8 mouse cellular contexts compared by ENCODE assay signal in genomic region chr5:144769067-144769482, GRCm38 (mm10). TPM values are rescaled to one million over a fixed set of nuclear protein-coding genes. Genes with fewer than 3 reads are reported as not detected.
A peak's percentile ranks its signal among the peaks of the same experiment; 100 is the strongest.
DNase-seq lines count a peak whose midpoint lies in the region; ATAC-seq and TF ChIP-seq lines count a peak whose summit lies in the region.

No protein-coding gene starts in this region.

- peak overlapping the region; percentile 96 for H3K4me3 ChIP-seq in lung, adult 2 months (replicated peaks; ENCODE audit: extremely low read depth, low read depth, low read length)
- peak overlapping the region; percentile 96 for H3K4me3 ChIP-seq in hindbrain, embryonic 15.5 days
- H3K4me3 ChIP-seq in myocyte, result peak overlapping the region; percentile 95

- no peak for TF ChIP-seq CTCF in lung, adult 2 months (IDR thresholded peaks at IDR 0.05; ENCODE audit: insufficient read depth, low read length)

- no peaks in the 10 kb centered on the region for H3K9me3 ChIP-seq in hindbrain, embryonic 15.5 days

- peaks cover 35% of the 10 kb centered on the region for H3K79me2 ChIP-seq in myocyte (ENCODE audit: control insufficient read depth, insufficient read depth)

- WGBS in lung, adult 2 months, result 13% methylated on average over 8 of the region's 8 CpGs
- 34% methylated on average over 8 of the region's 8 CpGs for WGBS in hindbrain, embryonic 15.5 days

- peak overlapping the region; percentile 82 for H3K4me2 ChIP-seq in hindbrain, embryonic 15.5 days
- H3K4me2 ChIP-seq in myocyte (ENCODE audit: low read depth), result peak overlapping the region; percentile 82

- peak overlapping the region; percentile 84 for H3ac ChIP-seq in myocyte (ENCODE audit: control insufficient read depth, insufficient read length)

- no peak for DNase-seq in lung, adult 2 months
- DNase-seq in lung, postnatal 4 days, result no peak
- peak; percentile 23 for DNase-seq in c-Kit-positive CD71-positive TER-119-negative erythroid progenitor cells, embryonic 14.5 days (ENCODE audit: low read depth)
- no peak for DNase-seq in right cerebral cortex, postnatal 4 days
- DNase-seq in thymus, postnatal 36 days, result no peak
- no peak for DNase-seq in gastrocnemius, adult 8-10 months (ENCODE audit: low spot score in 2 of 2)

- H3K4me1 ChIP-seq in lung, adult 2 months (ENCODE audit: control insufficient read depth, insufficient read depth, low read length), result peaks cover 3% of the 10 kb centered on the region; the same call in 1 of the 2 replicates
- H3K4me1 ChIP-seq in hindbrain, embryonic 15.5 days (replicated peaks), result peaks cover 13% of the 10 kb centered on the region

- peak overlapping the region; percentile 99 for H3K27ac ChIP-seq in hindbrain, embryonic 15.5 days (replicated peaks)

- no peaks in the 10 kb centered on the region for H3K27me3 ChIP-seq in hindbrain, embryonic 15.5 days
- H3K27me3 ChIP-seq in myocyte (ENCODE audit: control insufficient read depth, insufficient read depth, insufficient read length), result peaks cover 4% of the 10 kb centered on the region

- peaks cover 23% of the 10 kb centered on the region for H3K36me3 ChIP-seq in hindbrain, embryonic 15.5 days
- peaks cover 8% of the 10 kb centered on the region for H3K36me3 ChIP-seq in myocyte (ENCODE audit: control insufficient read depth, insufficient read depth)

- H3K9ac ChIP-seq in hindbrain, embryonic 15.5 days, result peak overlapping the region; percentile 98

- ATAC-seq in hindbrain, embryonic 15.5 days (ENCODE audit: low FRiP score, low read depth), result peak; percentile 19; the same call in 1 of the 2 replicates

- no peak for TF ChIP-seq POLR2A in lung, adult 2 months (IDR thresholded peaks at IDR 0.05; ENCODE audit: borderline replicate concordance, extremely low read depth, low read depth, low read length)
- TF ChIP-seq POLR2A in myocyte (IDR thresholded peaks at IDR 0.05; ENCODE audit: insufficient read length, low read depth), result no peak

TF ChIP-seq in myocyte, 11 proteins besides CTCF, POLR2A, EP300 and RAD21:
- TF ChIP-seq TCF12 (IDR thresholded peaks at IDR 0.05; ENCODE audit: insufficient read depth, poor library complexity, severe bottlenecking) (no peak), REST (IDR thresholded peaks at IDR 0.05; ENCODE audit: insufficient read depth, insufficient read length) (no peak), POLR2AphosphoS2 (IDR thresholded peaks at IDR 0.05; ENCODE audit: insufficient read length, low read depth) (no peak), MYOG (IDR thresholded peaks at IDR 0.05; ENCODE audit: control insufficient read depth in 1 of 3, insufficient read depth in 1 of 3, insufficient read length in 2 of 3, low read depth in 2 of 3) (no peak), MYOD1 (IDR thresholded peaks at IDR 0.05; ENCODE audit: control insufficient read depth in 1 of 3, insufficient read length in 2 of 3, low read depth in 2 of 3) (no peak), TCF3 (IDR thresholded peaks at IDR 0.05; ENCODE audit: insufficient read length, low read depth) (no peak), CEBPB (IDR thresholded peaks at IDR 0.05; ENCODE audit: insufficient read depth, poor library complexity, severe bottlenecking) (no peak), MAX (IDR thresholded peaks at IDR 0.05; ENCODE audit: low read depth) (no peak), SRF (IDR thresholded peaks at IDR 0.05; ENCODE audit: control insufficient read depth, insufficient read length, low read depth) (no peak), E2F4 (IDR thresholded peaks at IDR 0.05; ENCODE audit: insufficient read depth) (no peak), USF1 (IDR thresholded peaks at IDR 0.05; ENCODE audit: low read depth) (no peak)

RNA-seq across cellular contexts. Expression of gene Trrap, which starts 1.5 kb away (rescaled TPM):
- polyA plus RNA-seq in lung, adult 2 months (2012; rRNA removed), result 74.2 and 91.6 TPM in 2 replicates
- 69.1 and 71.5 TPM in 2 replicates for polyA plus RNA-seq in hindbrain, embryonic 15.5 days (2015; fragmentation: Nextera tagmentation; extraction: Ambion mirVana)
- polyA plus RNA-seq in myocyte (2012; fragmentation: generic; extraction: Trizol), result 40.2 TPM
- total RNA-seq in gastrocnemius, adult 8-10 months (2022), result 10 to 100 TPM; 20.3 to 28.4 (median 24.6) TPM

RNA-seq across cellular contexts. Expression of gene Tmem130, which starts 7.5 kb away (rescaled TPM):
- polyA plus RNA-seq in lung, adult 2 months (2012; rRNA removed), result 0.14 and 0.22 TPM in 2 replicates
- polyA plus RNA-seq in hindbrain, embryonic 15.5 days (2015; fragmentation: Nextera tagmentation; extraction: Ambion mirVana), result 389 and 429 TPM in 2 replicates
- polyA plus RNA-seq in myocyte (2012; fragmentation: generic; extraction: Trizol), result 0.06 TPM
- total RNA-seq in gastrocnemius, adult 8-10 months (2022), result under 1 TPM in 1 of 4 experiments, not detected in 3; 0.10 TPM

Comparison
In these comparisons a context has a peak if more than half of its experiments do, and no peak if none do; other contexts are left out.
1. RNA of gene Tmem130, which starts 7.5 kb away (polyA plus RNA-seq): 389 to 429 TPM in hindbrain, embryonic 15.5 days; 0.14 to 0.22 TPM in lung, adult 2 months and 0.06 TPM in myocyte (single experiment); every median in the first group is over 100 times any median in the second.
2. Peak in every context shown above with its lines, with median percentiles within 50 percentile points of each other: H3K4me3 ChIP-seq.